In genomic region chr16:20424719-20425650, GRCm38 (mm10) we compare ENCODE assay signal across 8 mouse cellular contexts. TPM values are rescaled to one million over a fixed set of nuclear protein-coding genes. Genes with fewer than 3 reads are reported as not detected.
DNase-seq lines count a peak whose midpoint lies in the region; ATAC-seq and TF ChIP-seq lines count a peak whose summit lies in the region.

No protein-coding gene starts in this region.

- H3K27ac ChIP-seq in layer of hippocampus, adult 2 months = peak overlapping the region; percentile 98
- H3K27ac ChIP-seq in embryonic facial prominence, embryonic 12.5 days = no peak overlapping the region
- H3K27ac ChIP-seq in midbrain, embryonic 16.5 days (ENCODE audit: low read length) = no peak overlapping the region

- H3K36me3 ChIP-seq in embryonic facial prominence, embryonic 12.5 days = peaks cover 8% of the 10 kb centered on the region
- H3K36me3 ChIP-seq in midbrain, embryonic 16.5 days (ENCODE audit: control insufficient read depth, insufficient read depth, low read length) = 0 out of 2 replicates have a peak, but pooled peaks cover 3% of the 10 kb centered on the region

- H3K9ac ChIP-seq in embryonic facial prominence, embryonic 12.5 days = peak overlapping the region; percentile 77
- H3K9ac ChIP-seq in midbrain, embryonic 16.5 days (ENCODE audit: low read depth, low read length) = peak overlapping the region; percentile 88

- no peak for TF ChIP-seq CTCF in layer of hippocampus, adult 2 months (conservative IDR thresholded peaks at IDR 0.05)

- no peak for ATAC-seq in embryonic facial prominence, embryonic 12.5 days (ENCODE audit: insufficient number of reproducible peaks, insufficient read depth, low FRiP score, low TSS enrichment)
- no peak for ATAC-seq in midbrain, embryonic 16.5 days

- H3K4me3 ChIP-seq in layer of hippocampus, adult 2 months = peak overlapping the region; percentile 93
- H3K4me3 ChIP-seq in embryonic facial prominence, embryonic 12.5 days = peak overlapping the region; percentile 77
- H3K4me3 ChIP-seq in midbrain, embryonic 16.5 days (ENCODE audit: low read depth, low read length) = peak overlapping the region; percentile 85

- DNase-seq in layer of hippocampus, adult 2 months (ENCODE audit: low spot score in 2 of 2) = peak; percentile 13 to 25
- DNase-seq in layer of hippocampus, adult 18-20 months (ENCODE audit: low spot score in 2 of 2) = no peak
- peak; percentile 16 to 22 for DNase-seq in heart, postnatal 36 days
- DNase-seq in liver = peak; percentile 53
- no peak for DNase-seq in embryo, embryonic 9.5 days (ENCODE audit: extremely low spot score)
- no peak for DNase-seq in frontal cortex, postnatal 25 days (ENCODE audit: low spot score in 2 of 2)

- 47% methylated on average over 10 of the region's 10 CpGs for WGBS in embryonic facial prominence, embryonic 12.5 days
- 54% methylated on average over 10 of the region's 10 CpGs for WGBS in midbrain, embryonic 16.5 days

- peaks cover 10% of the 10 kb centered on the region for H3K4me1 ChIP-seq in embryonic facial prominence, embryonic 12.5 days
- H3K4me1 ChIP-seq in midbrain, embryonic 16.5 days (ENCODE audit: control insufficient read depth, insufficient read depth, low read length) = peaks cover 22% of the 10 kb centered on the region

- no peaks in the 10 kb centered on the region for H3K27me3 ChIP-seq in embryonic facial prominence, embryonic 12.5 days
- H3K27me3 ChIP-seq in midbrain, embryonic 16.5 days (ENCODE audit: control insufficient read depth, insufficient read depth, low read depth, low read length) = no peaks in the 10 kb centered on the region

- intact Hi-C loops in heart, postnatal 36 days (cut with DNase I) = loop anchor here (5.0 to 10.0 kb wide), 6 partner anchors 43 to 700 kb away; partner anchors contain the start of genes Abcf3, Parl and Psmd2

- H3K9me3 ChIP-seq in embryonic facial prominence, embryonic 12.5 days = no peaks in the 10 kb centered on the region
- no peaks in the 10 kb centered on the region for H3K9me3 ChIP-seq in midbrain, embryonic 16.5 days (replicated peaks; ENCODE audit: control insufficient read depth, low read length, poor library complexity, severe bottlenecking)

- H3K4me2 ChIP-seq in embryonic facial prominence, embryonic 12.5 days (replicated peaks) = peak overlapping the region; percentile 72
- H3K4me2 ChIP-seq in midbrain, embryonic 16.5 days (ENCODE audit: low read length) = peak overlapping the region; percentile 77

RNA-seq across cellular contexts. Expression of gene Abcc5, which starts 1.2 kb away (rescaled TPM):
- 100 to 1,000 TPM; 220 to 244 TPM for total RNA-seq in layer of hippocampus, adult 2 months (2021)
- total RNA-seq in layer of hippocampus, adult 18-20 months (2021) = 100 to 1,000 TPM; 199 TPM
- polyA plus RNA-seq in embryonic facial prominence, embryonic 12.5 days (2016; fragmentation: Nextera tagmentation; extraction: Ambion mirVana) = 99.6 and 107 TPM in 2 replicates
- 10 to 100 TPM; 32.2 to 34.5 TPM for total RNA-seq in heart, postnatal 36 days (2021)
- 168 and 180 TPM in 2 replicates for polyA plus RNA-seq in midbrain, embryonic 16.5 days (2015; fragmentation: Nextera tagmentation; extraction: Ambion mirVana)

Comparison
In these comparisons a context has a peak if more than half of its experiments do, and no peak if none do; other contexts are left out.
1. DNase-seq: peak in layer of hippocampus, adult 2 months (2 of 2), heart, postnatal 36 days (2 of 2) and liver (single experiment); none in layer of hippocampus, adult 18-20 months (0 of 2), embryo, embryonic 9.5 days (single experiment) and frontal cortex, postnatal 25 days (0 of 2).
2. RNA of gene Abcc5, which starts 1.2 kb away (total RNA-seq): 220 to 244 TPM in layer of hippocampus, adult 2 months and 199 TPM in layer of hippocampus, adult 18-20 months; 32.2 to 34.5 TPM in heart, postnatal 36 days; every median in the first group is over 4 times any median in the second.
3. Peak in every context shown above with its lines, with median percentiles within 50 percentile points of each other: H3K4me3 ChIP-seq.